Mouse (Mus musculus): ENCODE measurements around the gene B020004J07Rik. TPM values are rescaled to one million over a fixed set of nuclear protein-coding genes. Genes with fewer than 3 reads are reported as not detected.

Gene B020004J07Rik
- total and polyA plus RNA-seq, 3 experiments, result not detected

DNA sequence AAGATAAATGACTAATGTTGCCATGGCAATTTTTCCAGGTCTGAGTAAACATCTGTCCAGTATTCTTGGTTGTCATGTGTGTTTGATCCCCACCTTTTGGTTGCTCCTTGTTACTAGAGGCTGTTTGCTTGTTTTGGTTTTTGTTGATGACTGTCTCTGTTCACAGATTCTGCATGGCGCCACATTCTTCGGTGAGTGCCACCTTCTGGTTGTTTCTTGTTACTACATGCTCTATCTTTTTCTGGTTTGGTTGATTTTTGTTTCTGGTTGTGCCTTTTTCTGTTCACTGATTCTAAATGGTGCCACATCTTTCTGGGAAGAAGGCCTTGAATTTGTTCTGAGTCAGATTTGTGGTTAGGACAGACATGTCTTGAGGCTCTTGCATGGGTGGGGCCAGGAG is 7.1 kb upstream of the B020004J07Rik start:
- H3K4me1 ChIP-seq (ENCODE audit: insufficient read depth, low read depth, low read length), result no peaks in the 10 kb centered on the region
- H3K27me3 ChIP-seq (ENCODE audit: insufficient read depth, low read length), result no peaks in the 10 kb centered on the region
- no peak for ATAC-seq (ENCODE audit: extremely low read depth, insufficient number of reproducible peaks, low FRiP score, poor library complexity, severe bottlenecking)
- no peaks in the 10 kb centered on the region for H3K36me3 ChIP-seq (replicated peaks)
- H3K9me3 ChIP-seq (replicated peaks), result peaks cover 21% of the 10 kb centered on the region
- TF ChIP-seq GATA1 (IDR thresholded peaks at IDR 0.05; ENCODE audit: borderline replicate concordance, low read length) (no peak), CTCF (IDR thresholded peaks at IDR 0.05; ENCODE audit: low read depth, low read length) (no peak), GATA2 (IDR thresholded peaks at IDR 0.05; ENCODE audit: borderline replicate concordance, low read depth, low read length) (no peak), TAL1 (conservative IDR thresholded peaks at IDR 0.05; ENCODE audit: low read depth, low read length) (no peak), POLR2AphosphoS5 (IDR thresholded peaks at IDR 0.05; ENCODE audit: insufficient replicate concordance, low read depth, low read length) (no peak)
- no peak overlapping the region for H3K4me3 ChIP-seq (ENCODE audit: low read depth, low read length)
- DNase-seq (ENCODE audit: low spot score), result no peak

Other genes starting within 250 kb of the B020004J07Rik start
- 36.8 and 44.3 TPM in 2 replicates for gene Leprot, start 196.3 kb downstream of the B020004J07Rik start, total RNA-seq (2014; fragmentation: Nextera tagmentation)
- gene Leprot, start 196.3 kb downstream of the B020004J07Rik start, total RNA-seq (2017), result 121 and 129 TPM in 2 replicates
- gene Leprot, start 196.3 kb downstream of the B020004J07Rik start, polyA plus RNA-seq (2012), result 6.1 and 10.4 TPM in 2 replicates
- gene Lepr, start 126.6 kb downstream of the B020004J07Rik start, total RNA-seq (2014; fragmentation: Nextera tagmentation), result not detected in 2 replicates
- 0.06 and 0.16 TPM in 2 replicates for gene Lepr, start 126.6 kb downstream of the B020004J07Rik start, total RNA-seq (2017)
- not detected in 2 replicates for gene Lepr, start 126.6 kb downstream of the B020004J07Rik start, polyA plus RNA-seq (2012)
- gene C130073F10Rik, start 49.8 kb upstream of the B020004J07Rik start, total RNA-seq (2014; fragmentation: Nextera tagmentation), result not detected in 2 replicates
- gene C130073F10Rik, start 49.8 kb upstream of the B020004J07Rik start, total RNA-seq (2017), result 0.16 TPM in 1 of 2 replicates, not detected in the other
- not detected in 2 replicates for gene C130073F10Rik, start 49.8 kb upstream of the B020004J07Rik start, polyA plus RNA-seq (2012)
- gene Gm12800, start 65.1 kb upstream of the B020004J07Rik start, total RNA-seq (2014; fragmentation: Nextera tagmentation), result not detected in 2 replicates
- gene Gm12800, start 65.1 kb upstream of the B020004J07Rik start, total RNA-seq (2017), result not detected in 2 replicates
- not detected in 2 replicates for gene Gm12800, start 65.1 kb upstream of the B020004J07Rik start, polyA plus RNA-seq (2012)
- gene Gm12794, start 96.4 kb upstream of the B020004J07Rik start, total RNA-seq (2014; fragmentation: Nextera tagmentation), result not detected in 2 replicates
- gene Gm12794, start 96.4 kb upstream of the B020004J07Rik start, total RNA-seq (2017), result not detected in 2 replicates
- gene Gm12794, start 96.4 kb upstream of the B020004J07Rik start, polyA plus RNA-seq (2012), result not detected in 2 replicates
- gene Gm12790, start 137.0 kb upstream of the B020004J07Rik start, total RNA-seq (2014; fragmentation: Nextera tagmentation), result not detected in 2 replicates
- gene Gm12790, start 137.0 kb upstream of the B020004J07Rik start, total RNA-seq (2017), result not detected in 2 replicates
- not detected in 2 replicates for gene Gm12790, start 137.0 kb upstream of the B020004J07Rik start, polyA plus RNA-seq (2012)
- not detected in 2 replicates for gene Gm12789, start 142.6 kb upstream of the B020004J07Rik start, total RNA-seq (2014; fragmentation: Nextera tagmentation)
- gene Gm12789, start 142.6 kb upstream of the B020004J07Rik start, total RNA-seq (2017), result not detected in 2 replicates
- not detected in 2 replicates for gene Gm12789, start 142.6 kb upstream of the B020004J07Rik start, polyA plus RNA-seq (2012)
- gene Pde4b, start 243.5 kb upstream of the B020004J07Rik start, total RNA-seq (2014; fragmentation: Nextera tagmentation), result not detected in 2 replicates
- 0.12 and 0.27 TPM in 2 replicates for gene Pde4b, start 243.5 kb upstream of the B020004J07Rik start, total RNA-seq (2017)
- not detected in 2 replicates for gene Pde4b, start 243.5 kb upstream of the B020004J07Rik start, polyA plus RNA-seq (2012)